Mouse (Mus musculus) testis, adult 2 months (tissue): ENCODE data around the gene Lat2.

Experiments used
- CTCF ChIP-seq: fragments of 200-500 bp; IDR thresholded peaks from 2 replicates; pipeline ENCODE4 v1.5.1; 2012; ENCODE audit warnings: low read depth, mild to moderate bottlenecking, inconsistent platforms, low read length, moderate library complexity; ENCODE audit not compliant: control insufficient read depth, insufficient read depth, insufficient replicate concordance
- POLR2A ChIP-seq: fragments of 200-500 bp; IDR thresholded peaks from 2 replicates; pipeline ENCODE4 v1.6.1; 2012; ENCODE audit warnings: low read depth, mild to moderate bottlenecking, inconsistent platforms, low read length, moderate library complexity; ENCODE audit not compliant: control insufficient read depth

DNA sequence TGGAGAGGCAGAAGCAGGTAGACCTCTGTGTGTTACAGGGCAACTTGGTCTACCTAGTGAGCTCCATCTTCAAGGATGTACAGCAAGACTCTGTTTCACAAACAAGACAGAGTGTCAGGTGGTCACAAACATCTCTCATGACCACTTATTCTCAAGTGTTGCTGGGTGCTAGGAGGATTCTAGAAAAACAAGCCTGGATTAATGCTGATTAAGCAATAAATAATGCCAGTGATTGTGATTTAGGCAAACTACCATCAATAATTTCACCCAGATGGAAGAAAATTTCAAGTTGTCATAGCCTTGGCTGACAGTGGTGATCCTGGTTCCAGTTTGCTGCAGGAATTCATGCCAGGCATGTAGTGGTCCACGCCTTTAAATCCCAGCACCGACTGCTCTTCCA, 50.6 kb downstream of the Lat2 start:
- TF ChIP-seq CTCF: no peak
- no peak for TF ChIP-seq POLR2A
